Mouse (Mus musculus) liver, embryonic 14.5 days (tissue): ENCODE results near the gene Mbd5. TPM values are rescaled to one million over a fixed set of nuclear protein-coding genes. Genes with fewer than 3 reads are reported as not detected.

Source experiments
- ATAC-seq: fragments of 200-750 bp; cut with Nextera tagmentation; 2 replicates; pipeline ENCODE4 v1.8.0; 2017; ENCODE audit warnings: moderate number of reproducible peaks, mild to moderate bottlenecking, moderate library complexity; ENCODE audit not compliant: insufficient read depth
- DNase-seq, 3 experiments: peaks; one replicate each; pipeline ENCODE4 v3.0.0-alpha.2; 2012 to 2013; ENCODE audit warnings: low read depth in 3 of 3, low spot score in 3 of 3
- H3K27ac ChIP-seq: fragments of 300-500 bp; sonication (generic); 2 replicates; pipeline ENCODE4 v1.5.1; 2014; ENCODE audit warnings: moderate library complexity, mild to moderate bottlenecking, control low read depth, inconsistent platforms
- H3K27me3 ChIP-seq: fragments of 300-500 bp; sonication (generic); 2 replicates; pipeline ENCODE4 v1.6.1; 2014; ENCODE audit warnings: mild to moderate bottlenecking, low read length, moderate library complexity; ENCODE audit not compliant: control insufficient read depth, insufficient read depth
- H3K36me3 ChIP-seq: fragments of 300-500 bp; sonication (generic); replicated peaks from 2 replicates; pipeline ENCODE4 v1.6.1; 2014; ENCODE audit warnings: low read depth; ENCODE audit not compliant: control insufficient read depth, insufficient read depth
- H3K4me1 ChIP-seq, 2 experiments: fragments of 200-500 bp in 1 of 2; fragments of 300-500 bp in 1 of 2; sonication (generic) in 1 of 2; replicated peaks; 2 replicates each; pipeline ENCODE4 v1.6.1; 2012 to 2014; ENCODE audit warnings: antibody characterized with exemption in 1 of 2, inconsistent platforms in 1 of 2, low read length in 1 of 2; ENCODE audit not compliant: control insufficient read depth in 2 of 2, insufficient read depth in 2 of 2
- H3K4me2 ChIP-seq: fragments of 300-500 bp; sonication (generic); 2 replicates; pipeline ENCODE4 v1.6.1; 2014; ENCODE audit warnings: low read depth, mild to moderate bottlenecking, control low read depth, moderate library complexity
- H3K4me3 ChIP-seq, 2 experiments: fragments of 200-500 bp in 1 of 2; fragments of 300-500 bp in 1 of 2; sonication (generic) in 1 of 2; 2 replicates each; pipeline ENCODE4 v1.5.1; 2012 to 2014; ENCODE audit warnings: low read depth in 2 of 2, low read length in 2 of 2, mild to moderate bottlenecking in 2 of 2, control low read depth in 1 of 2, inconsistent platforms in 1 of 2, moderate library complexity in 1 of 2; ENCODE audit not compliant: insufficient read depth in 1 of 2
- H3K9ac ChIP-seq: fragments of 300-500 bp; sonication (generic); replicated peaks from 2 replicates; pipeline ENCODE4 v1.6.1; 2014; ENCODE audit warnings: mild to moderate bottlenecking, control low read depth, moderate library complexity
- H3K9me3 ChIP-seq: fragments of 300-500 bp; sonication (generic); 2 replicates; pipeline ENCODE4 v1.6.1; 2016; ENCODE audit warnings: low read length, mixed read lengths; ENCODE audit not compliant: control insufficient read depth
- CTCF ChIP-seq: IDR thresholded peaks from 2 replicates; pipeline ENCODE4 v1.5.1; 2016; ENCODE audit warnings: antibody characterized with exemption, low read depth, control low read depth
- EP300 ChIP-seq: IDR thresholded peaks from 2 replicates; pipeline ENCODE4 v1.6.1; 2016; ENCODE audit warnings: antibody characterized with exemption, low read depth
- WGBS: fragments of 180-500 bp; shearing (Covaris S2); extraction: QIAGEN DNeasy Blood & Tissue Kit; methylation state at CpG from one replicate; pipeline ENCODE4 v1.1.7; 2014; ENCODE audit not compliant: insufficient replicate concordance; 5-methylcytosine and 5-hydroxymethylcytosine counted together
- polyA plus RNA-seq, 2 experiments: library from polyadenylated mRNA; depleted of rRNA in 1 of 2; stranded (reverse) in 1 of 2; unstranded in 1 of 2; fragments of >200 nt; fragmentation: Nextera tagmentation in 1 of 2; extraction: Ambion mirVana in 1 of 2; gene quantifications; 2 replicates each; pipeline versions ENCODE4 v1.2.1 to v1.2.3; 2012 to 2014

The Mbd5 gene
- polyA plus RNA-seq (2012; rRNA removed) (1.6 and 1.8 TPM in 2 replicates), polyA plus RNA-seq (2014; fragmentation: Nextera tagmentation; extraction: Ambion mirVana) (5.7 TPM in 2 replicates)

DNA sequence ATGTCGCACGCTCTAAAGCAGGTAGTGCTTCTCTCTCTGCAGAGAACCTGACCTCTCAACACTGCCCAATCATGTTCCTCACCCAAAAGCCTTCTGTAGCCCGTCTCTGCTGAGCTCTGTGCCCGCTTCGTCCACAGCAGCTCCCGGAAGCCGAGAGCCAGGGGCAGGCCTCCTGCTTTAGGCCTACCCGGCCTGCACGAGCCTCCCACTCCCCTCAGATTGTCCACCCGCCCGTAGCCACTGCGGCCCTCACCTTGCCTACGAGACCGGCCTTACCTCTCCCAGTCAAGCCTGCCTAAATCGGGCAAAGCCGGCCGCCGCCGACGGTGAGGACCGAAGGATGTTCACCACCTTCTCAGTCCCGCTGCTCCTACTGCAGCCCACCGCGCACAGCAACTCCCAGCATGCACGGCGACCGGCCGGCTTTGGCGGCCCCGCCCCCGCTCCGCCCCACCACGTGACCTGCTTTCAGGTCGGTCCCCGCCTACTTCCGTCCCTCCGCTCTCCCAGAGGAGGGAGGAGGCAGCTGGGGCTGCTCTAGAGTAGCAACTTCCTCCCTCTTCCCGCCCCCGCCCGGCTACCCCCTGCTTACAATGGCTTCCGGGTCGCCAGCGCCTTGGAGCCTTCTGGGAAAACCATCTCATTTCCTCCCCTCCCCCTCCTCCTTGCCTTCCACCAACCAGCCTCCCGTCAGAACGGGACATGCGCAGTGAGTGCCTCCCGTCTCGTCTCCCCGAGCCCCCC is at the start of gene Mbd5:
Gene Mbd5, plus strand, starts transcription at position 668 of the 744 bp plus-strand sequence.
- no peak for TF ChIP-seq CTCF
- TF ChIP-seq EP300, result no peak
- Histone ChIP-seq H3K4me1 (peaks cover 3 to 4% of the 10 kb centered on the region in 2 experiments), H3K36me3 (no peaks in the 10 kb centered on the region), H3K4me2 (peak within 1 kb of the TSS; percentile 80), H3K27me3 (no peaks in the 10 kb centered on the region), H3K9me3 (no peaks in the 10 kb centered on the region), H3K27ac (peak within 1 kb of the TSS; percentile 66), H3K9ac (peak within 1 kb of the TSS; percentile 87), H3K4me3 (peak within 1 kb of the TSS; percentile 75 to 85)
- DNase-seq, result peak; percentile 95 to 96 (median 95)
- WGBS, result under 1% methylated on average over 48 of the region's 49 CpGs
- peak; percentile 99 for ATAC-seq

DNA sequence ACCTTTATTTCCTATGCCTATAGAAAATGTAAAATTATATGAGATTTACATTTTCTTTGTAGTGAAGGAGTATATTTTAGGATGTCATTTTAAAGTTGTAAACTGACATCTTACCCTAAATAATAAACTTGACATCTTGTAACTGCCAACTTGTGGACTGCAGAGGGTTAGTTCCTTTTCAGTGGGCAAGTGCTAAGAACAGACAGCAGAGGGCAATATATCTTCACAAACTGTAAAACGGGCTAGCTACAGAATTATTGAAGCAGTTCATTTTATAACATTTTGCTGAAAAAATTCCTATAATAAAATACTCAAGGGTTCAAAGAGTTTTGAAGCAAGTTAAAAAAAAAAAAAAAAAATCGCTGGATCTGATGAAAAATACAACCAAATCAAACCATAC is 40.4 kb upstream of the Mbd5 start:
- Histone ChIP-seq H3K9me3 (no peaks in the 10 kb centered on the region), H3K9ac (no peak overlapping the region), H3K36me3 (peaks cover 21% of the 10 kb centered on the region), H3K27me3 (no peaks in the 10 kb centered on the region), H3K4me2 (no peak overlapping the region), H3K4me1 (no peaks in the 10 kb centered on the region), H3K27ac (no peak overlapping the region), H3K4me3 (no peak overlapping the region)
- WGBS, result 51% methylated on average over 2 of the region's 2 CpGs
- ATAC-seq (no peak), DNase-seq (no peak)
- TF ChIP-seq EP300, result no peak
- TF ChIP-seq CTCF, result peak; percentile 34; the same call in 1 of the 2 replicates

DNA sequence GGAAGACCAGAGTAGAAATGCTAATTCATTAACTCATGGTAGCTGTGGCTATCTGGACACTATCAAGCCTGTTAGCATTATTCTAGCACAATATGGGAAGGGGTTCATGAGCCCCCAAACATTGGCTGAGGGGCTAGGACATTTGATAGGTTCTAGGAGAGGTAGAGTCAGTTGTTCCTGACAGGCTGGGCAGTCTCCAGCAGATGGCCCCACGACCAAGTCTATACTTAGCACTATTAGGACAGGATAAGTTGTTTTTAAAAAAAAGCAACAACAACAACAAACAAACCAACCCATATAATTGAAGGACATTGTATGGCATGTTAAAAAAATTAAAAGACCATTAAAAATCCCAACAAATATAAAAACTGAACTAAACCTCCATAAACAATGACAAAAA is 35.1 kb upstream of the Mbd5 start:
- 0 out of 2 replicates have a peak, but pooled peaks have one; percentile 16 for TF ChIP-seq CTCF
- no peak for TF ChIP-seq EP300
- DNase-seq (no peak), ATAC-seq (no peak)
- Histone ChIP-seq H3K27ac (no peak overlapping the region), H3K9me3 (no peaks in the 10 kb centered on the region), H3K4me2 (no peak overlapping the region), H3K4me1 (no peaks in the 10 kb centered on the region), H3K9ac (no peak overlapping the region), H3K27me3 (no peaks in the 10 kb centered on the region), H3K36me3 (peaks cover 5% of the 10 kb centered on the region), H3K4me3 (no peak overlapping the region)
- WGBS, result 64% methylated on average over 1 of the region's 1 CpGs

DNA sequence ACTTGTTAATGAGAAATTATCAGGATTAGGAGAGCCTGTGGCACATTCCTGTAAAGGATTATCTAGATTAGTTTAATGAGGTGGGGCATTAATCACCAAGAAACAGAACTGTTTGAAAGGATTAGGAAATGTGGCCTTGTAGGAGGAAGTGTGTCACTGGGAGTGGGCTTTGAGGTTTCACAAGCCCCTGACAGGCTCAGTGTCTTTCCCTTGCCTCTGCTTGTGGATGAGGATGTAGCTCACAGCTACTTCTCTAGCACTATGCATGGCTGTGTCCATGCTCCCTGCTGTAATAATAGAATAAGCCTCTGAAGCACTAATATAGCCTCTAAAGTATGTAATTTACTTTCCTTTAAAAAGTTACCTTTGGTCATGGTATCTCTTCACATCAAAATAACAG is 33.5 kb upstream of the Mbd5 start:
- DNase-seq, result no peak
- no peak overlapping the region for H3K9ac ChIP-seq
- H3K36me3 ChIP-seq, result peaks cover 5% of the 10 kb centered on the region
- no peak for ATAC-seq
- H3K9me3 ChIP-seq, result no peaks in the 10 kb centered on the region
- no peak for TF ChIP-seq EP300
- no peak for TF ChIP-seq CTCF
- no peak overlapping the region for H3K27ac ChIP-seq
- no peaks in the 10 kb centered on the region for H3K4me1 ChIP-seq
- H3K4me2 ChIP-seq, result no peak overlapping the region
- no peaks in the 10 kb centered on the region for H3K27me3 ChIP-seq
- no peak overlapping the region for H3K4me3 ChIP-seq

DNA sequence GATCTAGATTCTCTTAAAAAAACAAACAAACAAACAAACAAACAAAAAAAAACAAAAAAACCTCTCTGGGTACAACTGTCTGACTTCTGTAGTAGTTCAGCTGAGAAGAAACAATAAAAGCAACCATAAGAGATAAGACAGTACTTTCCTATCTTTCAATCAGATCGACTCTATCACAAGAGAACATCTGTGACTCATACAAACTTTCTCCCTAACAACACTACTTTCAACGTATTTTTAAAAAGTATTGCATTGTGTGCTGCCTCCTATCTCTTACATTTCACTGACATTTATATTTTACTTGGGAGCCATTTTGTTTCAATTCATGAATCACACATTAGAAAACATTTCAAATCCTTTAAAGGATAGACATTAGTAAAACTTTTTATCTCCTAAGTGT is 14.2 kb upstream of the Mbd5 start:
- 39% methylated on average over 2 of the region's 2 CpGs for WGBS
- no peaks in the 10 kb centered on the region for H3K9me3 ChIP-seq

More for the DNA sequence above, 14.2 kb upstream of the Mbd5 start:
- Histone ChIP-seq H3K36me3 (peaks cover 2% of the 10 kb centered on the region; the same call in 1 of the 2 replicates), H3K4me1 (no peaks in the 10 kb centered on the region), H3K4me3 (no peak overlapping the region), H3K27ac (no peak overlapping the region), H3K27me3 (no peaks in the 10 kb centered on the region), H3K9ac (no peak overlapping the region), H3K4me2 (no peak overlapping the region)
- DNase-seq (no peak), ATAC-seq (no peak)
- TF ChIP-seq CTCF (no peak), EP300 (no peak)
